Mouse (Mus musculus): Measurements from ENCODE around the gene Emb.

DNA sequence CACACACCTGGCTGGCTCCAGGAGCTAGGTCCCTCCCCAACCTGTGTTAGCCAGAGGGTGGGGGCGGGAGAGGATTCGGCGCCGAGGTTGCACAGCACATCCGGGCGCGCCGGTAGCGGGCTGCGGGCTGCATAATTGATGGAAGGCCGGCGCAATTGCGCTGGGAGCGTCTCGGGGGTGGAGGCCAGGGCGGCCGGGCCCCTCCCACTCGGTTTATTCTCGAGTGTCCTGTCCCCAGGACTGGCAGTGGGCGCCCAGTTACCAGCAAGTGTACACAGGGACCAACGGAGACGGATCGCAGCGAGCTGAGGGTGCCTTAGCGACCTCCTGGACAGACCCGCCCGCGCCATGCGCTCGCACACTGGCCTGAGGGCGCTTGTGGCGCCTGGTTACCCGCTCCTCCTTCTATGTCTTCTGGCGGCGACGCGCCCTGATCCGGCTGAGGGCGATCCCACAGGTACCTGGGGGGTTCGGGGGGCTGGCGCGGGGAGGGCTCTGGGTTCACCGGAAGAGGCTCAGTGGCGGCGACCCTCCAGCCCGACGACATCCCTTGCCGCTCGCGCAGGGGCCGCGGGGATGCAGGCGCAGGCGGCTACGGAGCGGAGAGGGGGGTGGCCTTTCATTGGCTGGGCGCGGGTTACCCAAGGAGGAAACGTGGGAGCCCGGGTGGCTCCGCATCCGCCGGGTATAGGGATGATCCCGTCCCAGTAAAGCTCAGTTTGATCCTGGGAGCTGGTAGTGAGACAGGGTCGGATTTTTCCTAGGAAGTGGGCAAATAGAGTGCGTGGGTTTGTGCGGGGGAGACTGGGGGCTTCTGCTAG lies 12.4 kb downstream of the Emb start, which contains the start of gene Gm17509:
- no peak for TF ChIP-seq CTCF (conservative IDR thresholded peaks at IDR 0.05; ENCODE audit: low read length)
- no peak for TF ChIP-seq POU5F1 (IDR thresholded peaks at IDR 0.05; ENCODE audit: borderline replicate concordance, low read length)
- TF ChIP-seq NANOG (IDR thresholded peaks at IDR 0.05; ENCODE audit: borderline replicate concordance, low read length): no peak

Data from E14TG2a.4 (cell line).